ENCODE assay signal across 8 mouse cellular contexts in genomic region chr5:53998743-53999460, GRCm38 (mm10). TPM values are rescaled to one million over a fixed set of nuclear protein-coding genes. Genes with fewer than 3 reads are reported as not detected.
DNase-seq lines count a peak whose midpoint lies in the region; ATAC-seq lines count a peak whose summit lies in the region.

No protein-coding gene starts in this region.

- intact Hi-C loops in left cerebral cortex, postnatal 10 days (cut with DNase I), result loop anchor here (5.0 to 10.0 kb wide), 2 partner anchors 113 to 114 kb away; no protein-coding TSS in a partner anchor

- under 1% methylated on average over 55 of the region's 76 CpGs for WGBS in hindbrain, embryonic 13.5 days

- H3K9ac ChIP-seq in hindbrain, embryonic 13.5 days, result peak overlapping the region; percentile 92

- no peaks in the 10 kb centered on the region for H3K9me3 ChIP-seq in hindbrain, embryonic 13.5 days
- no peaks in the 10 kb centered on the region for H3K9me3 ChIP-seq in megakaryocyte, embryonic 14.5 days

- H3K36me3 ChIP-seq in hindbrain, embryonic 13.5 days, result no peaks in the 10 kb centered on the region
- H3K36me3 ChIP-seq in megakaryocyte, embryonic 14.5 days (replicated peaks; ENCODE audit: low read length), result peaks cover 2% of the 10 kb centered on the region

- H3K27me3 ChIP-seq in hindbrain, embryonic 13.5 days, result no peaks in the 10 kb centered on the region
- no peaks in the 10 kb centered on the region for H3K27me3 ChIP-seq in megakaryocyte, embryonic 14.5 days (replicated peaks)

- peak; percentile 57 for DNase-seq in T-cell, adult 2 months (ENCODE audit: low spot score)
- DNase-seq in cerebellum, postnatal 25 days, result peak; percentile 81 to 83
- peak; percentile 38 for DNase-seq in frontal cortex, postnatal 25 days (ENCODE audit: low spot score in 2 of 2)
- DNase-seq in left cerebral cortex, postnatal 10 days (ENCODE audit: extremely low spot score in 1 of 2, low spot score in 2 of 2), result peak; percentile 40 to 77
- peak; percentile 52 for DNase-seq in right cerebral cortex, postnatal 14 days
- peak; percentile 48 for DNase-seq in urinary bladder, postnatal 25 days (ENCODE audit: low spot score)

- peak overlapping the region; percentile 96 for H3K27ac ChIP-seq in hindbrain, embryonic 13.5 days

- H3K4me1 ChIP-seq in hindbrain, embryonic 13.5 days (replicated peaks), result peaks cover 31% of the 10 kb centered on the region
- H3K4me1 ChIP-seq in megakaryocyte, embryonic 14.5 days, result peaks cover 56% of the 10 kb centered on the region

- peak; percentile 58 for ATAC-seq in hindbrain, embryonic 13.5 days (ENCODE audit: low FRiP score)

- peak overlapping the region; percentile 77 for H3K4me3 ChIP-seq in hindbrain, embryonic 13.5 days
- peak overlapping the region; percentile 91 for H3K4me3 ChIP-seq in megakaryocyte, embryonic 14.5 days (replicated peaks)

- peak overlapping the region; percentile 75 for H3K4me2 ChIP-seq in hindbrain, embryonic 13.5 days

RNA-seq across cellular contexts. Expression of gene Stim2, which starts 0.6 kb away (rescaled TPM):
- 24.1 and 25.8 TPM in 2 replicates for polyA plus RNA-seq in hindbrain, embryonic 13.5 days (2015; fragmentation: Nextera tagmentation; extraction: Ambion mirVana)
- total RNA-seq in left cerebral cortex, postnatal 10 days (2021), result 10 to 100 TPM; 43.9 to 52.0 TPM
- 3.0 and 6.9 TPM in 2 replicates for polyA plus RNA-seq in megakaryocyte, embryonic 14.5 days (2012; ENCODE audit: insufficient read depth, low replicate concordance)

Comparison
In these comparisons a context has a peak if more than half of its experiments do, and no peak if none do; other contexts are left out.
1. Peak in every context shown above with its lines: DNase-seq, ATAC-seq, H3K4me3 ChIP-seq and H3K27ac ChIP-seq.